Mouse (Mus musculus): ENCODE data around the gene Extl2. TPM values are rescaled to one million over a fixed set of nuclear protein-coding genes. Genes with fewer than 3 reads are reported as not detected.

Gene Extl2
- total RNA-seq (2015) (12.3 and 15.1 TPM in 2 replicates), total RNA-seq (2017) (11.2 and 11.3 TPM in 2 replicates)

DNA sequence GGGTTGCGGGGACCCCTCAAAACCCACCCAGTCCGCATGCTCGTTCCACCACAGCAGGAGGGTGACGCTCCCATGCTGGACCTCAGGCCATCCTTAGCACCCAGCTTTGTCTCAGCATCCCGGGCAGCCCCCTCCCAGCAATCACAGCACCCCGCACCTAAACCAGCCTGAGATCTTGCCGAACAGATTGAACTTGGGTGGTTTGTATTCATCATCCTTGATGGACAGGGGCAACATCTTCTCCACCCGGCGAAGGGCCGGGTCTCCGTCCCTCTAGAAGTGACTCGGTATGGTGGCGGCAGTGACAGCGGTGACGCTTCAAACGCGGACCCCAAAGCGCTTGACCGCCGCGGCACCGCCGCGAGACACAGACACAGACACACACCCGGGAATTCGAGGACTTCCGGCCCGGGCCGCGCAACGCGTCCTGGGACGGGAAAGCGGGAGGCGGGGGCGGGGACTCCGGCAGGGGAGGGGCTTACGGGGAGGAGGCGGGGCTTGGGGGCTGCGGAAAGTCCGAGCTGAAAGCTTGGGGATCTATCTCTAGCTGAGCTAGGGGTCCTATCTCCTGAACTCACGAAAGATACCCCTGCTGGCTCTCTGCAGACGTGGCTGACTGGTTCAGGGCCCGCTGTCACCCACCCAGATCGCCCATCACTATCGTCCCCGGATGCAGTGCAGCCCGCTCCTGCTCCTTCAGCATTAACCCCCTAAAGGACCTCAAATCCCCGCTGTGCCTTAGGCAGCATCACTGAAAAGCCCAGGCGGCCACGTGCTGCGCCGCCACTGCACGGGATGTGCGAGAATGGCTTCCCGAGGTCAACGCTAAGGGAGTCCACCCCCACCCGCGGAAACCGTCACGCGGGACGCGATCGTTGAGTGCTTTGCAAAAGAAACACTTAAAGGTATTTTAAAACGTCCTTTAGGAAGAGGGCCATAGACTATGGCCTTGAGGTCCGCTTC lies at the start of gene Extl2, which contains the start of gene Slc30a7:
Extl2 (plus strand) TSS at position 485 of the 963 bp plus-strand sequence.
Slc30a7 (minus strand) TSS at position 429 of the 963 bp plus-strand sequence.
- peak; percentile 69 for ATAC-seq (replicated peaks; ENCODE audit: poor library complexity)

DNA sequence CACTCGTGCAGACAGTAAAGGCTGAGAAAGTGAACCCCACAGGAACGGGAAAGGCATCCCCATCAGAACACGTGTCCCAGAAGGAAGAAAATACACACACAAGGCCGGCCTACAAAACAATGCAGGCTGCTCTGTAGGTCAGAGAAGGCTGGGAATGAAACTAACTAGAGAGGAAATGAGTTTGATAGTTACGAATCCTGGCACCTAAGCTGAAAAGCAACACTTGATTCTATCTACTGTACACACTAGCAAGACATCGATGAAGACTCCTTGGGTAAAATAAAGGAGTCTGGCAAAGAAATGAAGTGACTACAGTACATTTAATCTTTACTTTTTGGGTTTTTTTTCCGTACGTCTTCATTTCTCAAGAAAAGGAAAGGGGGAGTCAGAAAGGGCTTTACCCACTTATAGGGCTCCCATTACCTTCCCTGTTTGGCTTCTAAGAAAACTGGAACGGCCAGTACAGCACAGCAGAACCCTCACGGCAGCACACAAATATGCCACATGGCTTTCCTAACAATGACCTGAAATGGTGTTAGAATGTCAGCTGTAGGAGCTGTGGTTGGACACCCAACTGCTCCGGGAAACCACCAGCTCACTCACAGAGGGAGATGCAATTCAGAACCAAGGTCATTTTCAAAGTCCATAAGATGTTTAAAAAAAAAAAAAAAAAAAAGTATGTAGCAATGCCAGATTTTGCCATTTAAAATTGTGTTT lies 45.8 kb upstream of the Extl2 start:
- ATAC-seq (replicated peaks; ENCODE audit: poor library complexity): no peak

DNA sequence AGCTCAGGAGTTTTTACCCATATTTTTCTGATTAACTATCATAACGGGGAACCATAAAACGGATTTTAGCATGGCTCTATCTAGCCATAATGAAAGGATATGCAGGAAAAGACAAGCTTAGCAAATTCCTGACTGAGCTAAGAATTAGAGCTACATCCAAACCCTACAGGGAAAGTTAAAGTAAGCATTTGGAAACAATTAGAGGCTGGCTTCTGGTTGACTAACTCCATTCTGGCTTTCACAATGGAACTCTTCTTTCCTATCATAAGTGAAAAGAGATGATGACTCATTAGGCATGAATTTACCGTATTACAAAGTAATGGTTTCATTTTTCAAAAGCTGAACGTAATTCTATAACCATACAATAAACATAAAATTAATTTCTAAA lies 45.2 kb upstream of the Extl2 start:
- ATAC-seq (replicated peaks; ENCODE audit: poor library complexity): no peak

DNA sequence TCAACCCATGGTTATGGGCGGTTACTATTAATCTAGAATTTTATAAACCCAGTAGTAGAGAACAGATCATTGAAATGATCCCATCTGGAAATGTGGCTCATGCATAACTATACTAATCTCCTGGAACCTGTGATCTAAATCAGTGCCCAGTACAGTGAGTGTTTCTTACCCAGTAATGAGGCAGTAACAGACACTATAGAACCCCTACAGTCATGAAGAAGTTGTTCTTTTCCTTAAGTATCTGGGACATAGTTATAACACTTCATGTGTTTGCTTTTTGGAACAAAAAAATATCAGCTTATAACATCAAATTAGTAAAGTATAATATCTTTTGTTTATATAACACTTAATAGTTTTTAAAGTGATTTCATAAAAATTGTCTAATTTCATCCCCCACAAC lies 43.7 kb upstream of the Extl2 start:
- no peak for ATAC-seq (replicated peaks; ENCODE audit: poor library complexity)

DNA sequence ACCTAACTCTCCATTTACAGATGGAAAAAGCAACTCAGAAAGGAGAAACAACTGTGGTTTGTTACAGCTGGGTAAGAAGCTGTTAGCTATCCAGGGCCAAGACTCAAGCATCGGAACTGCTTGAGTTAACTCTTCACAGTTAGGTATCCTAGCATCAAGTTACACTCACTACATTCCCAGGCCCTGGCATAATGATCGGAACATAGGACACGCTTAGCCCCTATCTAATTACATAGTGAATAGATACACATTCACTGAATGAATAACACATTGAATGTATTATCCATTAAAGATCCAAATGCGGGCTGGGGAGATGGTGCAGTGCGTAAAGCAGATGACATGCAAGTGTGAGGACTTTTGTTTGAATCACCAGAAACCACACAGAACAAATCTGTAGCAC lies 43.2 kb upstream of the Extl2 start:
- ATAC-seq (replicated peaks; ENCODE audit: poor library complexity): no peak

DNA sequence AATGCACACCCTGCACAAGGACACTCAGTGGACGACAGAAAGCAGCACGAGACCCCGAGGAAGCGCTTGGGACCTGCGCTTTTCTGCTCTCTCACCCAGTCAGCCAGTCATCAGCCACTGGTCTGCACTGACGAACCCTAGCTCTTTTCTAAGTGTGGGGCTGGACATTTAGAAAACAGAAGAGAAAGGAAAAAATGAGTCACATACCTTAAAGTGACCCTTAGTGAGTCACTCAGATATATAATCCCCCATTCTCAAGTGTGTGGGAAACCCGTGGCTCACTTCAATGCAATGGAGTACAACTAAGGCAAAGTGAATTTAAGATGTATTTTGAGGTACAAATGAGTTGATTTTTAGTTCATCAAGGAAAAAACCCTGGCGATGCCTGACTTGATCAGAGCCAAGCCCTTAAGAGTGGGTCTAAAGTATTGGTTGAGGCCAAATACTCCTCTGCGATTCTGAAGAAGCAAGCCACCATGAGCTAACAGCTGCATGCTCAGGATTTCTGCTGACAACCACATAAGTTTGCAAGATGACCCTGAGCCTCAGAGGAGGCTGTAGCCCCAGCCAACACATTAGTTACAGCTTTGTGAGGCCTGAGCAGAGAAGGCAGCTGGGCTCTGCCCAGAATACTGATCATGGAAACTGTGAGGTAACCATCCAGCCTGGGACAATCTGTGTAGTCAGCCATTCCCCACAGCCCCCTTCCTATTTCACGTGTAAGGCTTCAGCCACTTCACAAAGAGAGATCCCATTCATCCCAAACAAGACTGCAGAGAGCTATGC lies 38.3 kb upstream of the Extl2 start:
- ATAC-seq (replicated peaks; ENCODE audit: poor library complexity): no peak

DNA sequence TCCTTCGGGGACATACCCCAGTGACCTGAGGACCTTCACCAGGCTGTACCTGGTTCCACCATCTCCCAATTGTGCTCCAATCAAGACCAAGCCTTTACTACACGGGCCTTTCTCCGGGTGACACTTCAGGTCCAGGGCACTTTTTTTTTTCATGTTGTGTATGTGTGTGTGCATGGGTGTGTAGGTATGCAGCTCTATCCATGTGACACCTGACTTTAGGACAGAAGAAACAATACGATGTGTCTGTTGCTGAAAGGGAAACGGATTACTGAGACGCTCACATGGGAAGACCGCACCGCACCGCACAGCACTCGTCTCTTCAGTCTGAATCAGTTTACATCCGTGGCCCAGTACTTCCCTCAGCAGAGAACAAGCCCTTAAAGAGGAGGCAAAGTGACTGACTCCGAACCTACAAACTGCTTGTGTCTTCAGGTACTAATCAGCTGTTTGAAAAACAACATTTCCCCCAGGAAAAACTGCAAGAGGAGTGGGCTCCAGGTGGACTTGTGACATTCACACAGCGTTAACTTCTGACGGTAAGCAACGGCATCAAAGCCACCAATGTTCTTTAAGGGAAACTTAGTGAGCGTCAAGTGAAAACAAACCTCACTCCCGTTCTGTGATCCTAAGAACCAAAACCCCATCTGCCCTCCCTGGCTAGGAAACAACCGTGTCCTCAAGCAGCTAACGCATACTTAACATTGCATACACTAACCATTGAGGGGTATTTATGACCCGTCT lies 36.0 kb upstream of the Extl2 start:
- ATAC-seq (replicated peaks; ENCODE audit: poor library complexity): no peak

DNA sequence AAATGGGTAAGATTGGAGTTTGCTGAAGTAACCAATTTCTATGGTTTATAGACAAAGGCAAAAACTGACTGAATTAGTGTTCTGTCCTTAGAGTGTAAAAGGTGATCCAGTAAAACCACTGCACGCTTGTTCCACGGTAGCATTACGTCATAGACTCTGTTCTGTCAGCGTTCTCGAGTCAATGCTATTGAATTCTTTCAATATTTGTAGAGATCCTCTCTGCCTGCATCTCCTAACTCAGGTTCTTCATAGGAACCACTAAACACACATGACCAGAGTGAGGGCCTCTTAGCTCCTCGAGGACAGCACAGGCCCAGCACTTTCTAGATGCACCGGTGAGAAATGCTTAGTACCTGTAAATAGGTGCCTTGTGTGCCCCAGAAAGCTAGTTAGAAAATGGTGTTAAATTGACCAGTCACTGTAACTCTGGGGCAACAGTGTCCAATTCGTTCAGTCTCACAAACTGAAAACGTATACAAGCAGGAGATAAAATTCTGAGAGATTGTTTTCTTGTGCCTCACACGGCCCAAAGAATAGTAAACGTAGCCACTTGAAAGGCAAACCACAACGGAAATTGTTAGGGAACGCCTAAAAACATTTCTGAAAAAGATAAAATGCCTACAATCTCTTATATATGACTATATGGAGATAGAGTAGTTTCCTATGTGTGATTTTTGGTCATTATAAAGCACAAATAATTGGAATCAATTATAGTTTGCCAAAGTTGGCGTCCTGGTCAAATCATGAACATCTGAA lies 35.2 kb upstream of the Extl2 start:
- no peak; the same call in 1 of the 2 replicates for ATAC-seq (replicated peaks; ENCODE audit: poor library complexity)

DNA sequence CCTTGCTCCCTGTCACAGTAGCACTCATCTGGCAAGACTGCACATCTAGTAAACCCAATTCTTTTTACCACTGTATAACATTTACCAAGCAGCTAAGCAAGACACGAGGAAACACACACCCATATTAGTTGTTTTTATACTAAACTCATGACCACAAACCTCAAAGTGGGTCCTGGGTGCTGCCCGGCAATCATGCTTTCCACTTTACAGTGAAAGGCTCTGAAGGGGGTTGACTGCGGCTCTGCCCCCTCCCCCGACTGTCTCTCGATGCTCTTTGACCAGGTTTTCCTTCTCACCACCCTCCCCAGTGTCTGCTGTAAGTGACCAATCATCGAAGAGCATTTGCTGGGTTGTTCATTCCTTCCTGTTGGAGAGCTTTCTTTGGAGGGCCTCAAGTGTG lies 33.0 kb upstream of the Extl2 start:
- ATAC-seq (replicated peaks; ENCODE audit: poor library complexity): no peak

DNA sequence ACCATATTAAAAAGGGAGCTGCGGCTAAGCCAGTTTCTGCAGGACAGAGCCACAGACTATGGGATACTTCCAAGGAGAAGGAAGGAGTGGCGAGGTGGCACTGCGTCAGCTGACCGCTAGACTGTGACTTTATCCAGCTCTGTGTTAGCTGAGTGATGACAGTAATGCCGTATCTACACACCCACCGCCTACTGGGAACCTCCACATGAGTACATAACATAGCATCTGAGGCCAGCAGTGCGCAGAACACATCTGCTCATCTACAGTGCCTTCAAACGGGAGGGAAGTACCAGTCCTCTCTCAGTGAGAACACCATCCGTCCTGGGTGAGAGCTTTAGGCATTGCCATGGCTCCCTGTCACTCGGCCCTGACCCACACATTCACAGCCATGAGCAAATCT lies 32.3 kb upstream of the Extl2 start:
- ATAC-seq (replicated peaks; ENCODE audit: poor library complexity): no peak

DNA sequence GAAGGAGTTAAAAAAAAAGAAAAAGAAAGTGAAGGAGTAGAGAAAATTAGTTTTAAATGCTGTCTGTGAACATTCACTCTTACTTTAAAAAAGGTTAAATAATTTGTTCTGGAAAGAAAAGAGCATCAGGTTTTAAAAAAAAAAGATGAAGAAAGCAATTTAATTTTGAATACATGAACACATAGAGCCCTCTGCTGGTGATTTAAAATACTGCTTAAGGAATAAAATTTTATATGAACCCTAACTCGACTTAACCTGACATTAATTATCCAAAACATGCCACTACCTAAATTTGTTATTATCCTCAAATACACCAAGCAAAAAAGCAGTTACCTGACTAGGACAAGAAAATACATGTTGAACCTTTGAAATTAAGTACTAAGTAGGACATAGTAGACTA lies 28.3 kb upstream of the Extl2 start:
- ATAC-seq (replicated peaks; ENCODE audit: poor library complexity): peak; percentile 69

DNA sequence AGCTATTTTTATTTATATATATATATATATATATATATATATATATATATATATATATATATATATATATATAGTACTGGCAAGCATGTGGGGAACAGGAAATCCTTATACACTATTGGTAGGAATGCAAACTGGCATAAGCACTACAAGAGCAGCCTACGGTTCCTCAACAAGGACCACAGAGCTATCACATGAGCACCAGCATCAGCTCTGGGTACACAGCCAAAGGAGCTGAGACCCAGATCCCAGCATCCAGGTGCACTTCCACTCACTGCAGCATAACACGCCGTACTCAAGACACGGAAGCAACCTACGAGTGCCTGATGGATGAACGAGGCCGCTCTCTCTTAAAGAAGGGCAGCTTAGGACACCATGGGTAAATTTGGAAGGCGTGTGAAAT lies 24.0 kb upstream of the Extl2 start:
- no peak for ATAC-seq (replicated peaks; ENCODE audit: poor library complexity)

DNA sequence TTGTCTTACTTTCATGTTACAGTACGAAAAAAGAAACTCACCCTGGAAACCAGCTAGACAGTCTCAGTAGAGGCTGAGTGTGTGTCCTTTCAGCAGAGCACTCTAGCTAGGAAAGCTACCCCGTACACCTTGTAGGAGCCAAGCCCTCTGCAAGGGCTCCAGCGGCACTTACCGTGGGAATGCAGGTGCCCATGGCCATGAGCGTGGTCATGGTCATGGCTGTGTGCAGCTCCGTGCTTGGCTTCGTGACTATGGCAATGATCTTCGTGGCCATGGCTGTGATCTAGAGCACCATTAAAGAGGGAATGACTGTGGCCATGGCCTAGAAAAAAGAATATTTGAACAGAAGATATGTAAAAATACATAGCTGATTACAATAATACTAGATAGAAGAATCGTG lies 22.6 kb upstream of the Extl2 start:
- ATAC-seq (replicated peaks; ENCODE audit: poor library complexity): no peak

DNA sequence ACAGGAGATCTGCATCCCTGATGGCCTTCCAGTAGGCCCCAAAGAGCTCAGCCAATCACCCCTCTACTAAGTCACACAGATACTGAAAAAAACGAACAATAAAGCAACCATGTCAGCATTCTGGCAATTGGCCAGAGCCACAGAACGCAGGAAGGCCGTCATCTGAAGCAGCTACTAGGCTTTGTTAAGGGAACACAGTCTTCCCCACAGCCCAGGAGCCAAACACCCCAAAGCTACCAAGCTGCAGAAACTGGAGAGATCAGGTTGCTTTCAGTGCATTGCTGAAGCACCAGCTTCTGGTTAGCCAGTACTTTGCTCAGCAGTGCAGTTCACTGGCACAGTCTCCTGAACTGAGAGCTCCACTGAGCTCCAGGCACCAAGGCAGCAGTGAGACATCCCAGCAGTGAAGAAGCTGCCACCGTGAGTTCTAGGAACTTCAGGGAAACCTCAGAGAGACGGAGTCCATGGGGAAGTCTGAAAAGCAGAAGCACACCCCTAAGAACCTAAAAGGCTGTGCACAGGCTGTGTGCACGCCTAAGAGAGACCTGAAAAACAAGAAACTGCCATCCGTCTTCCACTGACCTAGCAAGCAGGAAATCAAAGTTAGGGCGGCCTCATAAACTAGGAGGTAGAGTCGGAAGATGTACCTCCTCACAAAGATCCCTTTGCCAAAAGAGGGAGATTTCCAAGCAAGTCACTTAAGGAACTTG lies 21.9 kb upstream of the Extl2 start:
- ATAC-seq (replicated peaks; ENCODE audit: poor library complexity): peak; percentile 89

DNA sequence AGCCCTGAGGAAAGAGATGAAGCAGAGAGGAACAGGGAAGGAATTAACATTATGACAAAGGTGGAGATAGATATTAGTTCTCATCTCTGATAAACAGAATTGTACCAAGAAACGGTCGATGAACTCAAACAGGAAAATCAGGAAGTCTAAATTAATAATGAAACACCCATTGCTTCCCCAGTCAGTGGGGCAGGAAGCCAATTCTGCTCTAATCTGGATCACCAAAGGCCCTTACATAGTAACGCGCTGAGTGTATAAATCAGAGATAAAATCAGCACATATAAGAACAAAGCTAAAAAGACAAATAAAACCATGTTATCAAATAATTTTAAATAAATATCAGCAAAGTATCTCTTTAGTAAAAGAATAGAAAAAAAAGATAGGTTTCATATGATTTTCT lies 15.2 kb upstream of the Extl2 start:
- peak; percentile 60 for ATAC-seq (replicated peaks; ENCODE audit: poor library complexity)

DNA sequence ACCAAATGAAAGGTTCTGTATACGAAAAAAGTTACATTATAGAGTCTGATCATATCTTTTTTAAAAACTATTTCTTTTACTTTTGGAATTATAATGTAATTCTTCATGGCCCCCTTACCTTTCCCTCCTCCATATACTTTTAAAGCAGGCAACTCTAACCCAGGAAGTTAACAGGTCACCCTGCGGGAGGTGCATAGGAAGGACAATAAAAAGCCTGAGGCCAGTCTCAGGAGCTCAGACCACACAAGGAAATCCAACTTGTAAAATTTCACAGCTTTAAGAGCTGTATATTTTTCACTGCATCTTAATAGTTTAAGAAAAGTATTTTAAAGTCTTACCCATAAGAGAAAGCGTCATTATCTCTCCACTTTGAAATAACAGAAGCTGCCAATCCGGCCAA lies 14.7 kb upstream of the Extl2 start:
- no peak for ATAC-seq (replicated peaks; ENCODE audit: poor library complexity)

DNA sequence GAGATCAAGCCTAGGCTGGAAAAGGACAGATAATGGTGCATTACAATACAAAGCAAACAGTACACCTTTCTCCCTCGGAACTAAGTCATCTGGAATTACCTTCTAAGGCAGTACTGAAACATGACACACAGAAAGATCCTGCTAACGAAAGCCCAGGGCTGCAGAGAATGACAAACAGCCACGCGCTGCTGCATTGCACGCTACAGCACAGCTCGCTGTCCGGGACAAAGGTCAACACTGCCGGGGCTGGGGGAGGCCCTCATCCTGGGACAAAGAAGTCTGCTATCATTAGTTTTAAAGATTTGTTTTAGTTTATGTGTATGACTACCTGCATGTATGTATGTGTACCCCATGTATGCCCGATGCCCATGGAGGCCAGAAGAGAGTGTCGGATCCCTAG lies 14.2 kb upstream of the Extl2 start:
- no peak for ATAC-seq (replicated peaks; ENCODE audit: poor library complexity)

DNA sequence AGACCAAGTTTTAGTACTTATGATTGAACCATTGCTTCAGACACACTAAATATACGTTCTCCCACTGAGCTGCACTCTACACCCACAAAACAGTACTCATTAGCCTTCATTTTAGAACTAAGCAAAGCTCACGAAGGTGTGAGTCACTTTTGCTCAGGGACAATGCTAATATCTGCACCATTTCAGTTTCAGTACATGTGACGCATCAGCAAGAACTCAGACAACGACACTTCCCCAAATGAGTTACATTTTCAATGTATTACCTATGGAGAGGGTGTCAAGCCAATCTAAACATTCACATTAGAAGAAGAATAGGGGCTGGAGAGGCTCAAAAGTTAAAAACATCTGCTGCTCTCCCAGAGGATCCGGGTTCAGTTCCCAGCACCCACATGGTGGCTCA lies 10.3 kb upstream of the Extl2 start:
- ATAC-seq (replicated peaks; ENCODE audit: poor library complexity): no peak
